Mouse (Mus musculus) thymus, adult 2 months (tissue): ENCODE measurements around the gene Stat4. TPM values are rescaled to one million over a fixed set of nuclear protein-coding genes. Genes with fewer than 3 reads are reported as not detected.
A peak's percentile ranks its signal among the peaks of the same experiment; 100 is the strongest.

Experiments used
- DNase-seq: peaks from one replicate; pipeline ENCODE4 v3.0.0; 2021
- H3K27ac ChIP-seq: fragments of 200-500 bp; 2 replicates; pipeline ENCODE4 v1.5.1; 2012; ENCODE audit warnings: low read length, control low read depth; ENCODE audit not compliant: control insufficient read depth, insufficient read depth
- H3K27me3 ChIP-seq: fragments of 200-500 bp; 2 replicates; pipeline ENCODE4 v1.6.1; 2012; ENCODE audit warnings: mild to moderate bottlenecking, low read length, moderate library complexity, mixed read lengths; ENCODE audit not compliant: control insufficient read depth, insufficient read depth
- H3K36me3 ChIP-seq: fragments of 200-500 bp; 2 replicates; pipeline ENCODE4 v1.6.1; 2012; ENCODE audit warnings: mild to moderate bottlenecking, low read length, moderate library complexity; ENCODE audit not compliant: control insufficient read depth, insufficient read depth
- H3K4me1 ChIP-seq: fragments of 200-500 bp; replicated peaks from 2 replicates; pipeline ENCODE4 v1.6.1; 2012; ENCODE audit warnings: low read length; ENCODE audit not compliant: control insufficient read depth, insufficient read depth
- H3K4me3 ChIP-seq: fragments of 200-500 bp; 2 replicates; pipeline ENCODE4 v1.5.1; 2012; ENCODE audit warnings: mild to moderate bottlenecking, low read length, control low read depth, moderate library complexity; ENCODE audit not compliant: control insufficient read depth, insufficient read depth
- CTCF ChIP-seq: fragments of 200-500 bp; IDR thresholded peaks from 2 replicates; pipeline ENCODE4 v1.5.1; 2012; ENCODE audit warnings: mild to moderate bottlenecking, control low read depth, low read length, moderate library complexity, borderline replicate concordance; ENCODE audit not compliant: control insufficient read depth, poor library complexity, insufficient read depth; ENCODE audit errors: extremely low read depth
- POLR2A ChIP-seq: fragments of 200-500 bp; IDR thresholded peaks from 2 replicates; pipeline ENCODE4 v1.6.1; 2012; ENCODE audit warnings: mild to moderate bottlenecking, low read length, control low read depth, moderate library complexity; ENCODE audit not compliant: control insufficient read depth, poor library complexity, insufficient read depth; ENCODE audit errors: extremely low read depth
- WGBS: fragments of 180-500 bp; shearing (Covaris S2); methylation state at CpG from one replicate; pipeline ENCODE4 v1.1.7; 2018; 5-methylcytosine and 5-hydroxymethylcytosine counted together
- polyA plus RNA-seq: library from polyadenylated mRNA; depleted of rRNA; stranded (reverse); fragments of >200 nt; gene quantifications from 2 replicates; pipeline ENCODE4 v1.2.3, GENCODE M21; 2012; rRNA removed

Stat4 gene
- 7.8 and 8.8 TPM in 2 replicates for polyA plus RNA-seq

GRCm38 (mm10) chr1:51986848-51987247 is at the start of gene Stat4:
Gene Stat4, plus strand, starts transcription at chr1:51987148.
- Histone ChIP-seq H3K36me3 (no peaks in the 10 kb centered on the region), H3K4me3 (no peak within 1 kb of the TSS), H3K27me3 (no peaks in the 10 kb centered on the region), H3K27ac (no peak within 1 kb of the TSS), H3K4me1 (no peaks in the 10 kb centered on the region)
- no peak for TF ChIP-seq CTCF
- no peak for DNase-seq
- WGBS: 93% methylated on average over 5 of the region's 5 CpGs

- H3K27me3 ChIP-seq: no peaks in the 10 kb centered on the region
- no peak for DNase-seq
- TF ChIP-seq POLR2A: no peak
- TF ChIP-seq CTCF: no peak
- no peak overlapping the region for H3K4me3 ChIP-seq
- 89% methylated on average over 7 of the region's 7 CpGs for WGBS
- no peak overlapping the region for H3K27ac ChIP-seq
- peaks cover 4% of the 10 kb centered on the region; the same call in 1 of the 2 replicates for H3K4me1 ChIP-seq
- no peaks in the 10 kb centered on the region for H3K36me3 ChIP-seq
These were observed 48.6 kb upstream of the Stat4 start for GRCm38 (mm10) chr1:51938357-51938756.

DNA sequence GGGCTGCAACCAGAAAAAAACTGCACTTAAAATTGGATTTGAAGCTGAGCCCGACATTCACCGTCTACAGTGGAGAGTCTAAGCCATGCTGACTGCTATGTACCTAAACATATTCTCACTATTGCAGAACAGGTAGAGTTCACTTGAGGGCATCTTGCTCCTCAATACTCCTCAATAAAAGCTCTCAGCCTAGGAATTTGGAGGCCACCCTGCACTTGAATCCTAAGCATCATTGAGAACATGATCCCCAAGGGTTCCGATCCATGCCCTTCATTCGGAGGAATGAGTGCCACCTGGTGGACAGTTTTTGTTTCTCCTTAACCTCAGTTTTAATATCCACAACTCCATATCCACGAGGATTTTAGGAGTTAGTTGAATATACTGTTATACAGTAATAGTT is 42.2 kb upstream of the Stat4 start:
- TF ChIP-seq CTCF: no peak
- TF ChIP-seq POLR2A: no peak
- 45% methylated on average over 5 of the region's 5 CpGs for WGBS

DNA sequence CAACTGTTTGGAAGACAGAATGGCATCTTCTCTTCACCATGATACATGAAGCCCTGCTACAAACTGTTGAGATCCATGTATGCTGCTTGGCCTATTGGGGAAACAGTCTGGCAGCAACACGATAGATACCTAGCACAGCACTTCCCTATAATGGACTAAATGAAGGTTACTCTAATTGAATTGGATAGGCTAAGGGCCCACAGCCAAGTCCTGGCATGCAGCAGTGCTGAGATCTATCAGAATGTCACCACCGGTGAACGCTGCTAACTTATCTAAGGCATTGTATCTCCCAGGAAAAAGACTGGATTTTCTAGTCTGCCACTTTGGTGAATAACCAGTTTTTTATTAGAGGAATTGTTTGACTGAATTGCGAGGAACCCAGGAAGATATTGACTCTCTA is 39.8 kb upstream of the Stat4 start:
- no peaks in the 10 kb centered on the region for H3K4me1 ChIP-seq
- 94% methylated on average over 4 of the region's 4 CpGs for WGBS
- H3K36me3 ChIP-seq: no peaks in the 10 kb centered on the region
- H3K27ac ChIP-seq: no peak overlapping the region
- H3K27me3 ChIP-seq: no peaks in the 10 kb centered on the region
- DNase-seq: no peak
- no peak overlapping the region for H3K4me3 ChIP-seq
- TF ChIP-seq CTCF (no peak), POLR2A (no peak)

More for the DNA sequence above, 42.2 kb upstream of the Stat4 start:
- no peaks in the 10 kb centered on the region for H3K27me3 ChIP-seq
- no peak overlapping the region for H3K4me3 ChIP-seq
- H3K27ac ChIP-seq: no peak overlapping the region
- DNase-seq: peak; percentile 2
- no peaks in the 10 kb centered on the region for H3K36me3 ChIP-seq
- no peaks in the 10 kb centered on the region for H3K4me1 ChIP-seq

DNA sequence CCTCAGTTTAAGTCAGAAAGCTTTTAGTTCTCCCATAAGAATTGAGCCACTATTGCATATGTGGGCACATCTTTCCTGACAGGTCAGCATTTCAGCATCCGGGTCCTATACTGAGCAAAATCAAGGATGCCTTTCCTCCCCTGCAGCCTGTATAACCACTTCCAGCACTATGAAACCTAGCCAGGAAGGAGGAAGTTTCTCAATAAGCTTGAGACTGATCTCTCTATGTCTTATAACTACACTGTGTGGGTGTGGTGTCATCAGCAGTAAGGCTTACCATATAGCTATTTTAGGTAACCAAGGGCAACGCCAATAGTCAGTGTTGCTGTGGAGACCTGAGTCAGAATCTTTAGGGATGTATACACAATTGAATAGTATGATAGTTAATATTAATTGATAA is 22.3 kb upstream of the Stat4 start:
- Histone ChIP-seq H3K4me1 (no peaks in the 10 kb centered on the region), H3K27me3 (no peaks in the 10 kb centered on the region), H3K36me3 (no peaks in the 10 kb centered on the region), H3K4me3 (no peak overlapping the region), H3K27ac (no peak overlapping the region)
- 90% methylated on average over 2 of the region's 2 CpGs for WGBS
- no peak for DNase-seq
- TF ChIP-seq POLR2A (no peak), CTCF (no peak)

DNA sequence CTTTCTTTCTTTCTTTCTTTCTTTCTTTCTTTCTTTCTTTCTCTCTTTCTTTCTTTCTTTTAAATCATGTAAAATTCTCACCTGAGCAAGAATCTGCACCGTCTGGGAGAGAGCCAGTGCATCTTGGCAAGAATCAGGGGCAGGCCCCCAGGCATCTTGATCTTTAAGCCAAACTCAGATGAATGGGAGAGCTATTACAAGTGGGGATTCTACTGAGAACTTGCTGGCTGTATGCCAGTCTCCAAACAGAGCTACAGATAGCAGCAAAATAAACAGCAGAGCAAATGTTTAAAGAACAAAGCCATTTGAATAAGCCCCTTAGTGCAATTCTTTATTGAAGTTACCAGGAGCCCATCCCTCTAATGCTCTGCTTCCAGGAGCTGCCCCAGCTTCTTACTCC is 18.0 kb upstream of the Stat4 start:
- no peak for DNase-seq
- 94% methylated on average over 1 of the region's 1 CpGs for WGBS
- TF ChIP-seq POLR2A: no peak
- TF ChIP-seq CTCF: no peak

GRCm38 (mm10) chr1:51970182-51970581 is 16.8 kb upstream of the Stat4 start:
- H3K27ac ChIP-seq: no peak overlapping the region
- 84% methylated on average over 6 of the region's 6 CpGs for WGBS
- DNase-seq: no peak
- H3K36me3 ChIP-seq: no peaks in the 10 kb centered on the region
- no peak for TF ChIP-seq CTCF
- no peaks in the 10 kb centered on the region for H3K27me3 ChIP-seq
- H3K4me1 ChIP-seq: no peaks in the 10 kb centered on the region
- no peak overlapping the region for H3K4me3 ChIP-seq

More for the DNA sequence above, 18.0 kb upstream of the Stat4 start:
- no peak overlapping the region for H3K4me3 ChIP-seq
- no peaks in the 10 kb centered on the region for H3K4me1 ChIP-seq
- H3K27me3 ChIP-seq: no peaks in the 10 kb centered on the region
- no peak overlapping the region for H3K27ac ChIP-seq
- no peaks in the 10 kb centered on the region for H3K36me3 ChIP-seq

DNA sequence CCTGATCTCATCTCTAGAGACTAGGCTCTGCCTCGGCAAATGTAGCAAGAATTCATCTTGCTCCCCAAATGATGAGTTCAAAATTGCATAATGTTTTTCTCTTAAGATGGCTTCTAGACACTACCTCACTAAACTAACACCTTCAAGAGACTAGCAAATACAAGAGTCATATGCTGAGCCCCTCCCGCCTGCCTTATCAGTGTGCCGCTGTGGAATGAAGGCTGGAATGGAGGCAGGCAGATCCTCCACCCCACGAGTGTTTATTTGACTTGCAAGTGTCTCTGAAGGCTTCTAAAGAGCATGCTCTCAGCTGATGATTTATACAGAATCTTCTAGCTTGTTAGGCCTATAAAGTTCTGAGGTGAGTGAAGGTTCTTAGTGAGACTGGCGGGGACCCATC is 11.4 kb upstream of the Stat4 start:
- no peak for DNase-seq
- 90% methylated on average over 5 of the region's 5 CpGs for WGBS
- TF ChIP-seq CTCF (no peak), POLR2A (no peak)
- Histone ChIP-seq H3K27me3 (no peaks in the 10 kb centered on the region), H3K4me1 (no peaks in the 10 kb centered on the region), H3K4me3 (no peak overlapping the region), H3K27ac (no peak overlapping the region), H3K36me3 (no peaks in the 10 kb centered on the region)
